Mouse (Mus musculus): Measurements from ENCODE around the gene Gm20388. TPM values are rescaled to one million over a fixed set of nuclear protein-coding genes. Genes with fewer than 3 reads are reported as not detected.

Gm20388 gene
- total RNA-seq, 1 experiment = 27.0 TPM

- no peak for DNase-seq (ENCODE audit: low read depth, low spot score)
- Histone ChIP-seq H3K36me3 (ENCODE audit: control insufficient read depth, insufficient read depth, low read length, poor library complexity, severe bottlenecking) (no peaks in the 10 kb centered on the region), H3K9me3 (ENCODE audit: control insufficient read depth, insufficient read depth, low read depth, low read length) (no peaks in the 10 kb centered on the region), H3K9ac (ENCODE audit: insufficient read depth, low read depth, low read length, poor library complexity, severe bottlenecking) (no peak overlapping the region), H3K4me1 (ENCODE audit: control insufficient read depth in 2 of 2, insufficient read depth in 2 of 2, low read length in 2 of 2, poor library complexity in 1 of 2) (peaks cover 2 to 10% of the 10 kb centered on the region in 2 experiments; a peak in 2 of 4 replicates), H3K27ac (ENCODE audit: insufficient read depth, low read depth, low read length, poor library complexity, severe bottlenecking) (no peak overlapping the region), H3K4me3 (ENCODE audit: insufficient read depth in 1 of 2, low read depth in 1 of 2, low read length in 2 of 2, poor library complexity in 1 of 2, severe bottlenecking in 1 of 2) (no peak overlapping the region)
- TF ChIP-seq MAFK (IDR thresholded peaks at IDR 0.05; ENCODE audit: insufficient read depth, low read depth, low read length) = no peak
- no peak for TF ChIP-seq HCFC1 (IDR thresholded peaks at IDR 0.05; ENCODE audit: borderline replicate concordance, insufficient read depth, low read length)
- no peak for TF ChIP-seq CHD2 (IDR thresholded peaks at IDR 0.05; ENCODE audit: low read depth, low read length)
- no peak for TF ChIP-seq ZNF384 (IDR thresholded peaks at IDR 0.05; ENCODE audit: low read depth, low read length)
- TF ChIP-seq ZC3H11A (IDR thresholded peaks at IDR 0.05; ENCODE audit: borderline replicate concordance, low read depth, low read length) = no peak
- in situ Hi-C loops (cut with MboI; ENCODE audit: low sequenced_read_pairs in 2 of 2, unreplicated experiment in 2 of 2) = loop anchor here in 1 of 2 experiments (10.0 kb wide), 1 partner anchor 87 kb away; no protein-coding TSS in a partner anchor
Measured at GRCm38 (mm10) chr8:121931571-121931970, 2020.9 kb downstream of the Gm20388 start.

- Histone ChIP-seq H3K4me3 (ENCODE audit: insufficient read depth in 1 of 2, low read depth in 1 of 2, low read length in 2 of 2, poor library complexity in 1 of 2, severe bottlenecking in 1 of 2) (no peak overlapping the region), H3K9me3 (ENCODE audit: control insufficient read depth, insufficient read depth, low read depth, low read length) (no peaks in the 10 kb centered on the region), H3K36me3 (ENCODE audit: control insufficient read depth, insufficient read depth, low read length, poor library complexity, severe bottlenecking) (no peaks in the 10 kb centered on the region), H3K4me1 (ENCODE audit: control insufficient read depth in 2 of 2, insufficient read depth in 2 of 2, low read length in 2 of 2, poor library complexity in 1 of 2) (peaks cover 2 to 11% of the 10 kb centered on the region in 2 experiments; a peak in 2 of 4 replicates), H3K27ac (ENCODE audit: insufficient read depth, low read depth, low read length, poor library complexity, severe bottlenecking) (no peak overlapping the region), H3K9ac (ENCODE audit: insufficient read depth, low read depth, low read length, poor library complexity, severe bottlenecking) (no peak overlapping the region)
- TF ChIP-seq ZC3H11A (IDR thresholded peaks at IDR 0.05; ENCODE audit: borderline replicate concordance, low read depth, low read length) (no peak), CHD2 (IDR thresholded peaks at IDR 0.05; ENCODE audit: low read depth, low read length) (no peak), MAFK (IDR thresholded peaks at IDR 0.05; ENCODE audit: insufficient read depth, low read depth, low read length) (no peak), HCFC1 (IDR thresholded peaks at IDR 0.05; ENCODE audit: borderline replicate concordance, insufficient read depth, low read length) (no peak), ZNF384 (IDR thresholded peaks at IDR 0.05; ENCODE audit: low read depth, low read length) (no peak)
- in situ Hi-C loops (cut with MboI; ENCODE audit: low sequenced_read_pairs in 2 of 2, unreplicated experiment in 2 of 2) = loop anchor here in 1 of 2 experiments (10.0 kb wide), 1 partner anchor 87 kb away; no protein-coding TSS in a partner anchor
- DNase-seq (ENCODE audit: low read depth, low spot score) = no peak
Measured at GRCm38 (mm10) chr8:121932026-121932667, 2021.5 kb downstream of the Gm20388 start.

GRCm38 (mm10) chr8:121932668-121933520 is 2022.3 kb downstream of the Gm20388 start:
- H3K9ac ChIP-seq (ENCODE audit: insufficient read depth, low read depth, low read length, poor library complexity, severe bottlenecking) = no peak overlapping the region
- in situ Hi-C loops (cut with MboI; ENCODE audit: low sequenced_read_pairs in 2 of 2, unreplicated experiment in 2 of 2) = loop anchor here in 1 of 2 experiments (10.0 kb wide), 1 partner anchor 88 kb away; no protein-coding TSS in a partner anchor
- no peak overlapping the region for H3K4me3 ChIP-seq (ENCODE audit: insufficient read depth in 1 of 2, low read depth in 1 of 2, low read length in 2 of 2, poor library complexity in 1 of 2, severe bottlenecking in 1 of 2)

GRCm38 (mm10) chr8:121934506-121934905 is 2023.9 kb downstream of the Gm20388 start:
- Histone ChIP-seq H3K4me1 (ENCODE audit: control insufficient read depth in 2 of 2, insufficient read depth in 2 of 2, low read length in 2 of 2, poor library complexity in 1 of 2) (peaks cover 2 to 12% of the 10 kb centered on the region in 2 experiments; a peak in 2 of 4 replicates), H3K9ac (ENCODE audit: insufficient read depth, low read depth, low read length, poor library complexity, severe bottlenecking) (no peak overlapping the region), H3K4me3 (ENCODE audit: insufficient read depth in 1 of 2, low read depth in 1 of 2, low read length in 2 of 2, poor library complexity in 1 of 2, severe bottlenecking in 1 of 2) (no peak overlapping the region), H3K9me3 (ENCODE audit: control insufficient read depth, insufficient read depth, low read depth, low read length) (no peaks in the 10 kb centered on the region), H3K36me3 (ENCODE audit: control insufficient read depth, insufficient read depth, low read length, poor library complexity, severe bottlenecking) (no peaks in the 10 kb centered on the region), H3K27ac (ENCODE audit: insufficient read depth, low read depth, low read length, poor library complexity, severe bottlenecking) (no peak overlapping the region)
- in situ Hi-C loops (cut with MboI; ENCODE audit: low sequenced_read_pairs in 2 of 2, unreplicated experiment in 2 of 2) = loop anchor here in 1 of 2 experiments (10.0 kb wide), 1 partner anchor 90 kb away; no protein-coding TSS in a partner anchor
- TF ChIP-seq MAFK (IDR thresholded peaks at IDR 0.05; ENCODE audit: insufficient read depth, low read depth, low read length) (no peak), ZC3H11A (IDR thresholded peaks at IDR 0.05; ENCODE audit: borderline replicate concordance, low read depth, low read length) (no peak), CHD2 (IDR thresholded peaks at IDR 0.05; ENCODE audit: low read depth, low read length) (no peak), HCFC1 (IDR thresholded peaks at IDR 0.05; ENCODE audit: borderline replicate concordance, insufficient read depth, low read length) (no peak), ZNF384 (IDR thresholded peaks at IDR 0.05; ENCODE audit: low read depth, low read length) (no peak)
- DNase-seq (ENCODE audit: low read depth, low spot score) = no peak

More at GRCm38 (mm10) chr8:121932668-121933520, 2022.3 kb downstream of the Gm20388 start:
- Histone ChIP-seq H3K27ac (ENCODE audit: insufficient read depth, low read depth, low read length, poor library complexity, severe bottlenecking) (no peak overlapping the region), H3K9me3 (ENCODE audit: control insufficient read depth, insufficient read depth, low read depth, low read length) (no peaks in the 10 kb centered on the region), H3K4me1 (ENCODE audit: control insufficient read depth in 2 of 2, insufficient read depth in 2 of 2, low read length in 2 of 2, poor library complexity in 1 of 2) (peaks cover 2 to 11% of the 10 kb centered on the region in 2 experiments; a peak in 2 of 4 replicates), H3K36me3 (ENCODE audit: control insufficient read depth, insufficient read depth, low read length, poor library complexity, severe bottlenecking) (no peaks in the 10 kb centered on the region)
- no peak for DNase-seq (ENCODE audit: low read depth, low spot score)
- no peak for TF ChIP-seq ZNF384 (IDR thresholded peaks at IDR 0.05; ENCODE audit: low read depth, low read length)
- no peak for TF ChIP-seq ZC3H11A (IDR thresholded peaks at IDR 0.05; ENCODE audit: borderline replicate concordance, low read depth, low read length)
- no peak for TF ChIP-seq MAFK (IDR thresholded peaks at IDR 0.05; ENCODE audit: insufficient read depth, low read depth, low read length)
- TF ChIP-seq CHD2 (IDR thresholded peaks at IDR 0.05; ENCODE audit: low read depth, low read length) = no peak
- TF ChIP-seq HCFC1 (IDR thresholded peaks at IDR 0.05; ENCODE audit: borderline replicate concordance, insufficient read depth, low read length) = no peak
